Mouse (Mus musculus): Measurements from ENCODE around the gene Rhbg.

Gene Rhbg

DNA sequence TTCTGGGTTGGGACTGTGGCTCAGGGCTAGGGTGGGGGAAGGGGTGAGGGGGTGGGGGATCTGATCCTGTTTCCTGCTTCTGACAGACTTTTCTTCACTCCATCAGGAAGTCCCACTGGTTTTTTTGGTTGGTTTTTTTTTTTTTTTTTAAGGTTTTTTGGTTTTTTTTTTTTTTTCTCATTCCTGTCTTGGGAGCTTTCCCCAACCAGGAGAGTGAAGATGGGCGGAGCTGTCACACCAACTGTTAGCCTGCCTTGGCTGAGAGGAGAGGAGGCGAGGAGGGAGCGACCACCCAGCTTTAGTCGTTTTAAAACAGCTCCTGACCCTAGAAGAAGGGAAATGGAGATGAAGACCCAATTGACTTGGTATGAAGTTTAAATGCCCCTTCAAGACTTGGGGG is 27.2 kb downstream of the Rhbg start:
- DNase-seq = no peak

DNA sequence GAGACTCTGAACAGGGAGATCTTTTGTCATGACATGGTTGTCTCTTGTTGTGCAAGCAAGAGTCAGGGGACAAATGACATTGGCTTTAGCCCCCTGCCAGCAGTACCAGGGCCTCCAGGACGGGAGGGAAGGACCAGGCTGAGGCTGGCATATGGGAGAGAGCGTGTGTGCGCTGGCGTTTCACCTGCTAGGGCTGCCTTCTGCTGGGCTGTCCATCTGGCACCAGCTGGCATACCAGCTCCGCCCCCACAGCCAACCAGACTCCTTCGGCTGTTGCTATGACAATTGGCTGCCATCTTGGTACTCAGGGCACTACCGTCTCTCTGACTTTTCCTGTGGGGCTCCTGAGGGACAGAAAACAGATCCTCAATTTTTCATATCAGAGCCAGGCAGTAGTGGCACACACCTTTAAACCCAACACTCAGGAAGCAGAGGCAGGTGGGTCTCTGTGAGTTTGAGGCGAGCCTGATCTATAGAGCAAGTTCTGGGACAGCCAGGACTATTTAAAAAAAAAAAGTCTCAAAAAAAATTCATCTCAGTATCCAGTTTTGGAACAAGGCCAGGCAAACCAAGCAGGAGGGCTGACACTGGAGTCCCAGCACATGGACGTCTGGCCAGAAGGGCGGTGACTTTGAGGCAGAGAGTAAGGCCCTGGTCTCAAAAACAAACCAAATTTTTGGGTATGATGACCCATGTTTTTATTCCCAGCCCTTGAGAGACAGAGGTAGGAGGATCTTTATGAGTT is 28.2 kb downstream of the Rhbg start:
- DNase-seq = peak; percentile 94

- no peak for DNase-seq
These were observed 29.6 kb downstream of the Rhbg start for GRCm38 (mm10) chr3:88224929-88225328.

DNA sequence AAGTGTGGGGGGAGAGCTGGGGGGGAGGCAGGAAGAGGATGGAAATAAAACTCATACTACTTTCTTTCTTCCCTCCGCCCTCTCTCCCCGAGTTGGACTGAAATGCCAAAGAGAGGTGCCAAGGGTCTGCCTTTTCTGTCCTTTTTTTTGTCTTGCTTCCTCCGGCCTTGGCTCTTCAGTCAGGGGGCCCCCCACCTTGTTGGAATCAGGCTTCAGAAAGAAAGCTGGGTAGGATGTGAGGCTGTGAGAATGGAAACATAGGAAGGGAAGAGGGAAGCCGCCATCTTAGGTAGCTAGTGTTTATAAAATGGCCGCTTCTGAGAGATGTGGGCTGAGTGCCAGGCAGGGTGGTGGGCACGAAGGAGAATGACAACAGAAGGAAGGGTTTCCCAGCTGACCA is 32.1 kb downstream of the Rhbg start:
- no peak for DNase-seq

DNA sequence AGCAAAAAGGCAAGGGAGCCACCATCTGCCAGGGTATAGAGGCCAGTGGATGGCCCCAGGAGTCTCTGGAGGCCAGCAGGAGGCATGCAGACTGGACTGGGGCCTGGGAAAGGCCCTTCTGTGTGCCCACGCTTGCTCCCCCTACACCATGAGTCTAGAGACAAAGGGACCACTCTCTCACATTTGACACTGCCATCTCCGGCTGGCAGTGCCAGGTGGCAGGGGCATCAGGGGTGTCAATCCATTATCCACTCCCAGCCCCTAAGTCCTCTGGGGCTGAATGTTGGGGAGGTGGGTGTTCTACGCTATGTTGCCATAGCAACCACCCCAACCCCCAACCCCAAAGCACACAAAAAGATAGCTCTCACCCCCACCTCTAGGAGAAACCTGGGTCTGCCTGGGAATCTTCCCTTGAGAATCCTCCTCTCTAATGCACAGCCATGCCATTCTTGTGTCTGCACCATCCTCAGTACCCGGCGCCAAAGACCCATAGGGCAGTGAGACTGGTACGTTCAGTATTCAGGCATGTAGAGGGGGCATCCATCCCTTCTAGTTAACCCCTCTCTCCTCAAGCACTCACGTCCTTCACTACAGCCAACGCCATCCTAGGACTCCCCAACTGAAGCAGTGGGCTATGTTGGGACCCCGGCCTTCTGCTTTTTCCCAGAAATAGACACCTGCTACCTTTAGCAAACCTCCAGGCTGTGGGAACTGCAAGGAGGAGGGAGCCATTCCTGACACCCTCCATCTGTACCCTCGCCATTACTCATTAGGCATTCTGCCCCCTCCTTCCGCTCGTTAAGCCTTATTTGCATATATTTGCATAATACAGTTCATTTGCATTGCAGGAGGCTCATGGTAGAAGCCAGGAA is 32.8 kb downstream of the Rhbg start:
- no peak for DNase-seq

DNA sequence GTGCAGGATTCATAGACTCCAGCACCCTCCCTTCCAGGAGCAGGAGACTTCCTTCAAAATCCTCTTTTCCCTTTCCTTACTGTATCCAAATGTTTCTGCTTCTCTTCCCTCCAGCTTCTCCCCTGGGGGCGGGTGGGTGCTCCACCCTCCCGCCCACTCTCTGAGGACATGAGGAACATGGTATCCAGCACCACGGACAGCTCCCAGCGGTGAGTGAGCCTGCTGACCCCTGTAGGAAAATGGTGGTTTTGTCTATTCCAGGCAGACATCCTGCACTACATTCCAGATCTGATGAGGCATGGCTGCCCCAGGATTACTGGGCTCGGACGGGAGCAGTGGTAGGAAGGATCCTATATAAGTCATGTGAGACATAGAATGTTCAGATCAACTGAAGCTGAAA is 33.7 kb downstream of the Rhbg start:
- DNase-seq = no peak

DNA sequence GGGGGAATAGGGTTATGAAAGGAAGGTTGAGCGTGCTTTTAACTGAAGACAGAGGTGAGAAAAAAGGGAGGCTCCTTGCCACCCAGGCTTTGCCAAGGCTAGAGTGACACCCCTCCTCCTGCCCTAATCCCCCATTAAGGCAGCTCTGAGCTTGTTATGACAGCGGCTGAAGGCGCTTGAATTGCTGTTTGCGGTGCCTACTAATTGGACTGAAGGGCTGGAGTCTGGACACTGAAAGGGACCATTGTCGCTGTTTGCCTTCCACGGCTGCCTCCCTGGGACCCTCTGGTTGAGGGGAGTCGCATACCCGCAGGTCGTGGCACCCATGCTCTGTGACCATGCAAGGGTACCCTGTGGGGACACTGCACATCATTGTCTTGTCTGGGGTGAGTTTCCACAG is 34.6 kb downstream of the Rhbg start:
- no peak for DNase-seq

DNA sequence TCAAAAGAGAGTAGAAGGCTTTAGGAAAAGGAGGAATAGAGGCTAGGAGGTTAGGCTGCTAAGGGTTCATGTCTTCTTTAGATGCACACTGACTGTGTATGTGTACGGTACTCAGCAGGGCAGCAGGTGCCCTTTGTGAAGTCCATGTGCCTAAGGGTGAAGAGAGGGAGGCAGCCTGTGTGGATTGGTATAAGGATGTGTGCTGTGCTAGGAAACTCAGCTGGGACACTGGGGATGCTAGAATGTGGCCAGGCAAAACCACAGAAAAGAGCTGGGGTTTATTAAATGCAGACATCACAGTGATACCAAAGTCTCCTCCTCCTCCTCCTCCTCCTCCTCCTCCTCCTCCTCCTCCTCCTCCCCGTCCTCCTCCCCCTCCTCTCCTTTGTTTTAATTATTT is 36.8 kb downstream of the Rhbg start:
- no peak for DNase-seq

- peak; percentile 89 for DNase-seq
These were observed 37.8 kb downstream of the Rhbg start for GRCm38 (mm10) chr3:88216534-88217326.

DNA sequence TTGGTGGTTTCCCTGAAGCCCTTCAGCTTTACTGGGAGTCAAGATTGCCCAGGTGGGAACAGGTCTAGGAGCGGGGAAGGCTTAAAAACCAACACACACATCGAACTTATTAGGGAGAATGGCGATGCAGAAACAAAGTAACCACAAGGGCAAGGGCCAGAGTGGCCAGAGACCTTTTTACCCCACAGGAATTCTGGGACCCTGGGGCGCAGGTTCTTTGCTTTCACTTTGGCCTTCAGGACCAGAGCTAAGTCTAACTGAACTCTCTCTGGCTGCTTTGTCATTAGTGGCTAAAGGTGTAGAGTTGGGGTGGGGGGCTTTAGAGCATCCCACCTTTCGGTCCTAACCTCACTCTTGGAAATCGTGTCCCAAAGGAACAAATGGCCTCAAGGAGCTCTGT is 38.4 kb downstream of the Rhbg start:
- no peak for DNase-seq

DNA sequence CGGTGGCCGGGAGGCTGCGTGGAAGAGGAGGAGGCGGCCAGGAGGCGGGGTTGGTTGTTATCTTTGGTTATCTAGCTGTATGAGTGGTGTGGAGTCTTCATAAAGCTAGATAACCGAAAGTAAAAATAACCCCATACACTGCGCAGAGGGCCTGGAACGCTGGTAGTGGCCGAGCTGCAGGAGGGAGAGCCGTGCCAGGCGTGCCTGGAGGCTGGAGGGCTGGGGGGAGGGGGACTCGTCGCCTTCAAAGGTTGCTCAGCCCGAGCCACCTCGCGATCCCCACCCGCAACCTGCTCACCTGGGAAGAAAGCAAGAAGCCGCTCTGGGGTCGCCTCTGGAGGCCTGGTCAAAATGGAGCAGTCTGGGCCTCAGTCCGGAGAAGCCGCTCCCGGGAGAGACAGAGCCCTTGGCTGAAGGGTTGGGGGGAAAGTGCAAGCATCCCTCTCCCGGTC is 38.9 kb downstream of the Rhbg start:
- peak; percentile 73 for DNase-seq

GRCm38 (mm10) chr3:88214971-88215552 is 39.4 kb downstream of the Rhbg start:
- no peak for DNase-seq

DNA sequence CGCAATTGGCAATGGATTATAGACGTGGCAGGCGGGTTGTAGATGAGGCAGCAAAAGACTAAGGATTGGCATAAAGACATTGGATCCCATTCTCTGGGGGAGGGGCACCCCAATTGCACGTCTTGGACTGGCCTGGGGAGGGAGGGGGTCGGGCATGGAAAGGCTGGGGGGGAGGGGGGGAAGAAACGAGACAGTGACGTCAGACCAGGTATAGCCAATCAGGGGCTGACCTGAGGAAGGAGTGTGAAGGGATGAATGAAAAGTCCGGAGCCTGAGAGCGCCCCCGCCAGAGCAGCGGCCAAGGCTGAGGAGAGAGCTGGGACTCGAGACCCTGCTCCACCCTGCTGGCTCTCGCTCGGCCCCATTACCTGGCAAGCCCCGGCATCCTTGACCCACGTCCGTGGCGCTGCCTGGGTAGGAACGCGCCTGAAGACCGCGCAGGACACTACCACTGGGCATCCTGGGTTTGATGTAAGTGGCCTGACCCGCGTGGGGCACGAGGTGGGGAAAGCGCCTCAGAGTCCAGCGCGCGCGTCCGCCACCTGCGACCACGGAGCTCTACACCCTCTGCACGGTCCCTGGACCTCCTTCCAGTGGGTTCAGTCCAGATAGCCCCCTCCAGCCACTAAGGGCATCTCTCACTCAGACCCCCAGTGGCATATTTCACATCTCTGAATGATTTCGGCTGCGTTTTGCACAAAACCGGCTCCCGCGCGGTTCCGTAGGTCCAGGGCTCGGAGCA is 40.1 kb downstream of the Rhbg start:
- peak; percentile 89 for DNase-seq

- DNase-seq = no peak
These were observed 41.5 kb downstream of the Rhbg start for GRCm38 (mm10) chr3:88213019-88213418.

- no peak for DNase-seq
These were observed 42.2 kb downstream of the Rhbg start for GRCm38 (mm10) chr3:88212356-88212755.

DNA sequence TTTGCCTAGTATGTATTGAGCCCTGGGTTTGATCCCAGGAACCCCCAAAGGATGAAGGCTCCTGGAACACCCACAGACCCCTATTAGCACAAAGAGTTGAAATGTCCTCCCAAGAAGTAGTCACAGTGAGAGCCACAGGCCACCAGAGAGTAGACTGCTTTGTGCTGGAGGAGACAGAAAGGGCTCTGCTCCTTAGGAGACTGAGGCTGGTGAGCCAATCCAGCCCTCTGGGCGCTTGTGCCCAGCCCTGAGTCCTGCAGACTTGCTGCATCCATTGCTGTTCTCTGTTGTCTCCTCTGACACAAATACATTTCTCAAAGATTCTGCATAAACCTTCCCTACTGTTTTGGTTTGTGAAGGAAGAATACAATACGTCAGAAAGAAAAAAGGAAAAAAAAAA is 43.6 kb downstream of the Rhbg start:
- no peak for DNase-seq

GRCm38 (mm10) chr3:88210121-88210520 is 44.4 kb downstream of the Rhbg start:
- no peak for DNase-seq

DNA sequence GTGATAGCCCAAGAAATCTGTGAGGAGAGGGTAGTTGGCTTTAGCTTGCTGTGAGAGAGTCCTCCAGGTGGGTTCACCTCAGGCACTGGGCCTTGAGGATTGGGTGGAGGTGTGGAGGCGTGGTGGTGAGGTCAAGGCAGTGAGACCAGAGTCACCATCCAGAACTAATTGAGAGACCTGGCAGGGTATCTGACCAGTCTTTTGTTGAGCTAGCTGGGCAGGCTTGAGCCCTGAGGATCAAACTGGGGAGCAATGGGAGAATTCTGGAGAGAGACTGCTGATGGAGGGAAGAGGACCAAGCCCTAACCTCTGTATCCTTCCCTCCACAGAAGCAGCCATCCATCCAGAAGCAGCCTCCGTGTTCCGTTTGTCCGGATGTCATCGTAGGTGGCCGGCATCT is 45.2 kb downstream of the Rhbg start:
- DNase-seq = peak; percentile 40

- DNase-seq = peak; percentile 52
These were observed 46.2 kb downstream of the Rhbg start for GRCm38 (mm10) chr3:88208226-88208720.

DNA sequence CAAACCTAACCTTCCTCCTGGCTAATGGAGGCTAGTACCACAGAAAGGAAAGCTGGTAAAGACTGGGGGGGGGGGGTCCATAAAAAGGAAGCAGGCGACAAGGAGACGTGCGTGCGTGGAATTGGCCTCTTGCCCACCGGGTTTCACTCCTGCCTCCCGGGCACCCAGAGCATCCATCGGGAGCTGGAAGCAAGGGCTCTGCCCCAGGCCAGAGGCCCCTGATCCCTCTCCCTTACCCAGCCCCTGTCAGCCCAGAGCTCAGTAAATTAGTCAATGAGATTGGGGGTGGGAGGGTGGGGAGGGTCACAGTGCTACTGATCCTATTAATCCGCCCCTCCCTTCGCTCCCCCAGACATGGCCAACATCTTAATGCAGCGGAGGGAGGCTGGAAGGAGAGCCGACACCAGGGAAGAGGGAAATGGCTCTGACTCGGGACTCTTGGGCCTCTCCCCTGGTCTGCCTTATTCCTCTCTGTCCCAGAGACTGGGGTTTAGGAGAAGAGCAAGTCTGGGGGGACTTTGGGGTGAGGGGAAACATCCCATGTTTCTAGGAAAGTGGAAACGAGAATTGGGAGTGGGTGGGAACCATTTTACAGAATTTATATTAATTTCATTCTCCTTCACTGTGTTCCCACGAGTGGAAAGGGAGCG is 46.9 kb downstream of the Rhbg start:
- peak; percentile 58 for DNase-seq

DNA sequence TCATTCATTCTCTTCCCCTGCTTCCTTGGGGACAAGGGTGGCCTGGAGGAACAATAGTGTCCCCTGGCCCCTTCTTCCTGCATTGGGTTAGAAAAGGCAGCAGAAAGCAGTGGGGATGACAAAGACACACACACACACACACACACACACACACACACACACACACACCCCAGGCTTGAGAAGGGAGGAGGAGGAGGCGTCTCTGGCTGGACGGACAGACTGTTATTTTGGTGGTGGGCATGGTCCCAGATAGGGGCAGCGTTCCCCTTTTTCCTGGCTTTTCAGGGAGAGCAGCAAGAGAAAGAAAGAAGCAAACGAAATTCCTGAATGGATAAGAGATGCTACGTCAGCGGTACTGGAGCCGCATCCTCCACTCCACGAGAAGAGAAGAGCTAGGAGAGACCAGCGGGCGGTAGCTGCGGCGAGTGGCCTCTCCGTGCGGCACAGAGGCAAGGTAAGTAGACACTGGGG is 47.6 kb downstream of the Rhbg start:
- DNase-seq = peak; percentile 83

Measured in cerebellum, adult 9-10 months (tissue).